Mouse (Mus musculus): Measurements from ENCODE around the gene Rgsl1.
A peak's percentile ranks its signal among the peaks of the same experiment; 100 is the strongest.
"Not testable (repeated sequence)": the region's sequence is repeated elsewhere in the genome, so short reads cannot be mapped to it uniquely, and the experiment has no call there.

Rgsl1 gene

GRCm38 (mm10) chr1:153770776-153771167, 73.2 kb downstream of the Rgsl1 start:
- no peak for DNase-seq

GRCm38 (mm10) chr1:153769998-153770775, 73.8 kb downstream of the Rgsl1 start:
- no peak for DNase-seq

- DNase-seq, result not testable (repeated sequence)
Observed at GRCm38 (mm10) chr1:153769571-153769970, 74.4 kb downstream of the Rgsl1 start.

- no peak for DNase-seq
Observed at GRCm38 (mm10) chr1:153768465-153768864, 75.5 kb downstream of the Rgsl1 start.

DNA sequence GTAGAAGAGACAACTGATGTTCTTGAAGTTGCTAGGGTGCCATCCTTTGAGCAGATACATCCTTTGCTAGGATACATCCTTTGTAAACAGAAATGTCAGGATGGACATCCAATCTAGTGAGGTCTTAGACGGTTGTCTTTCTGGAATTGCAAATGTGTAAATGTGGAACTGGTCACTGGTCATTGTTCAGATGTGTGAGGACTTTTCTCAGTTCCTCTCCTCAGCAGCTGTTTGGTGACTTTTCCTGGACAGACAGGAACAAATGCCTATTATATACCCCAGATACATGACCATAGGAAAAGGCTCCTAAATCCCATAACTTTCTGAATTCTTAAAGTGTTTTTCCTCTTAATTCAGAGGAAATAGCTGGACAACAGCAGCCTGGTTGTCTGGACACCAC, 76.7 kb downstream of the Rgsl1 start:
- no peak for DNase-seq

GRCm38 (mm10) chr1:153766298-153766697, 77.6 kb downstream of the Rgsl1 start:
- no peak for DNase-seq

DNA sequence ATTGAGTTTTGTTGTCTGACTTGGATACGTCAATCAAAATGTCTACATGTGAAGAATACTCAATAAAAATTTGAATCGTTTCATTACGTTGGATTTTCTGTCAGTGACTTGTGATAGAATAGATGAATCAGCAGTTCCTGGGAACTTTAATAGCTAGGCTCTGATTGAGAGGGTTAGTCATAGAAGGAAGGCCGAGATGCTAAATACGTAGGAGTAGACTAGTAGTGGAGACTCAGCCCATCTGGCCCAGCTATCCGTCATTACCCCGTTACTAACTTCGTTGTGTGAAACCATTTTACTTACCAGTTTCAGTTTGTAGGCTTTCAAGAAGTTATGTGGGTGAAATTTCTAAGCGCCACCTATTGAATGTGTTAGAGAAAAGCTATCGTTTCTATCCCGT, 79.8 kb downstream of the Rgsl1 start:
- DNase-seq, result no peak

DNA sequence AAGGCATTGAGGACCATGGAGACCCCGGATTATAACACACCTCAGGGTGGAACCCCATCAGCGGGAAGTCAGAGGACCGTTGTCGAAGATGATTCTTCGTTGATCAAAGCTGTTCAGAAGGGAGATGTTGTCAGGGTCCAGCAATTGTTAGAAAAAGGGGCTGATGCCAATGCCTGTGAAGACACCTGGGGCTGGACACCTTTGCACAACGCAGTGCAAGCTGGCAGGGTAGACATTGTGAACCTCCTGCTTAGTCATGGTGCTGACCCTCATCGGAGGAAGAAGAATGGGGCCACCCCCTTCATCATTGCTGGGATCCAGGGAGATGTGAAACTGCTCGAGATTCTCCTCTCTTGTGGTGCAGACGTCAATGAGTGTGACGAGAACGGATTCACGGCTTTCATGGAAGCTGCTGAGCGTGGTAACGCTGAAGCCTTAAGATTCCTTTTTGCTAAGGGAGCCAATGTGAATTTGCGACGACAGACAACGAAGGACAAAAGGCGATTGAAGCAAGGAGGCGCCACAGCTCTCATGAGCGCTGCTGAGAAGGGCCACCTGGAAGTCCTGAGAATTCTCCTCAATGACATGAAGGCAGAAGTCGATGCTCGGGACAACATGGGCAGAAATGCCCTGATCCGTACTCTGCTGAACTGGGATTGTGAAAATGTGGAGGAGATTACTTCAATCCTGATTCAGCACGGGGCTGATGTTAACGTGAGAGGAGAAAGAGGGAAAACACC, 90.0 kb downstream of the Rgsl1 start:
- DNase-seq, result no peak

DNA sequence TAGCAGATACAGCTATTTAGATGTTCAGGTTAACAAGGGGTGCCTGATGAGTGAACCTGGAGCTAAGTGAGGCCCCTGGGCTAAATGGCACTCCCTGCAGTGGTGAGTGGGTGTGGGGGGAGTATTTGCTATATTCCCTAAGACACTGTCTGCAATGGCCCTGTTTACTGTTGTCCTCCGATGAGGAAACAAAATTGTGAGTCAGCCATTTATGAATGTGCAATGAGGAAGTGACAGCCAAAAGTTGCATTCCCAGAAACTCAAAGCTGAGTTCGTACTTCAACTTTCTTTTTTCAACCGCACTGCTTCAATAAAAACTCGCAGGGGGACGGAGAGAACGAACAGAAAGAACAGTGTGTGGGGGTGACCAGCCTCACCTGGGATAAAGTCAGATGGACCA, 91.4 kb downstream of the Rgsl1 start:
- no peak for DNase-seq

DNA sequence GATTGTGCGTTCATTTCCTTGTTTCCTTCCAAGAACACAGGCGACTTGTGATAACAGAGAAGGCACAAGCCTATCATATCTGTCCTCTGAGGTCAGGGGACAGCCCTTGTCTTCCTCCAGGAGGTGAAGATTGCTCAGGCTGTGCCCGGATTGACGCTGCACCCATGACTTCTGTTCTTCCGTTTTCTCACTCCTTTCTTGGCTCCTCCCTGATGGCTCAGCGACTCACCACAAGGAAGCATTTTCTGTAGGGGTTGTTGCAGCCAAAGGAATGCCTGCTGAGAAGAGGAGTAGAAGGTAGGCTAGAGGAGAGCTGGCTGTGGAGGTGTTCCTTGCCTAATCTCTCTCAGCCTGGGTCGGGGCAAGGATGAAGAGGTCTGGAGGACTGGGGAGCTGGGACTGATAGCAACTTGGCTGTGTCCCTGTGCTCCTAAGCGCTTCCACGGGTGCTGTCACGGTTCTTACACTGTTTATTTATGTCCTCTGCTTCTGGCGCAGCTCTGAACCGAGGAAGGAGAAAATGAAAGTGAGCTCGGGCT, 92.1 kb downstream of the Rgsl1 start:
- DNase-seq, result peak; percentile 43

GRCm38 (mm10) chr1:153750054-153750453, 93.9 kb downstream of the Rgsl1 start:
- no peak for DNase-seq

DNA sequence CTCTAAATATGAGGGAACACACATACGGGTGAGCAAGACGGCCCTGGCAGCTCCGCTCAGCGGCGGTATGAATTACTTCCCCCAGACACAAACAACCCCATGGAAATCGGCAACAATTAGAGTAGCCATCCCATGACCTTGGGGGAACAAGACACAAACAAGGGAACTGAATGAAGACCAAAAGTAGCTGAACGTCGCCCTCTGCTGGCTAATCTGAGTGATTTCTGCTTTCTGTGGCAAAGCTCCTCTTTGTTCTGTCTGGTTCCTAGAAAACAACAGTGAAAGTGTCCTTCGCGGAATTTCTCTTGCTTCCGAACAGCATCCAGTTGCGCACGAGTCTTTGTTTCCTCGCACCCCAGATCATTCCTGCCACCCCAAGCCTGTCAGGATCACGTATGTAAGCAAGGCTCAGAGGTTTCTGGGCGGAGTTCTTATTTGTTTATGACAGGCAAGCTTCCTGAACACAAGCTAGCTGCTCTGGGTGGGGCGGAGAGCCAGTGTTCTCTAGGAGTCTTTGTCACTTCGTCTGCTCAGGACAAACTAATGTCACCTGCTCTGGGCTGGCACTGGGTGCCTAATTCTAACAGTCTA, 94.6 kb downstream of the Rgsl1 start, which contains the start of gene Rnasel:
Gene Rnasel, plus strand, starts transcription at position 216 of the 591 bp plus-strand sequence.
- DNase-seq, result peak; percentile 64

DNA sequence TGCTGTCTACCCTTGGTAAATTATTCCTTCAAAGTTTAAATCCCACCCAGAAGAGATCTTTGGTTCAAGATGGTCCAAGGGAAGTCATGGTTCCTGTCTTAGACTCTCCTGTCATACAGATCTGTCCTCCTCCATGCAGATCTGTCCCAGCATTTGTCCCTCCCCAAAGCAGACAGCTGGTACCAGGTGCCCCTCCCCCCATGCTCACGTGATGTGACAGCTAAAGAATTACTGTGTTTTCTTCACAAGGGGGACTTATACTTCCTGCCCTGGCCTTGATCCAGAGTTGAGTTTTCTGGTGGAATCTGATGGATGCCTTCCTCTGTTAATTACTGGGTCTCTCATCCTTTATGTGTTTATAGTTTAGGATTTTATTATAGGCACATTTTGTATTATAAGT, 95.4 kb downstream of the Rgsl1 start:
- DNase-seq, result no peak

DNA sequence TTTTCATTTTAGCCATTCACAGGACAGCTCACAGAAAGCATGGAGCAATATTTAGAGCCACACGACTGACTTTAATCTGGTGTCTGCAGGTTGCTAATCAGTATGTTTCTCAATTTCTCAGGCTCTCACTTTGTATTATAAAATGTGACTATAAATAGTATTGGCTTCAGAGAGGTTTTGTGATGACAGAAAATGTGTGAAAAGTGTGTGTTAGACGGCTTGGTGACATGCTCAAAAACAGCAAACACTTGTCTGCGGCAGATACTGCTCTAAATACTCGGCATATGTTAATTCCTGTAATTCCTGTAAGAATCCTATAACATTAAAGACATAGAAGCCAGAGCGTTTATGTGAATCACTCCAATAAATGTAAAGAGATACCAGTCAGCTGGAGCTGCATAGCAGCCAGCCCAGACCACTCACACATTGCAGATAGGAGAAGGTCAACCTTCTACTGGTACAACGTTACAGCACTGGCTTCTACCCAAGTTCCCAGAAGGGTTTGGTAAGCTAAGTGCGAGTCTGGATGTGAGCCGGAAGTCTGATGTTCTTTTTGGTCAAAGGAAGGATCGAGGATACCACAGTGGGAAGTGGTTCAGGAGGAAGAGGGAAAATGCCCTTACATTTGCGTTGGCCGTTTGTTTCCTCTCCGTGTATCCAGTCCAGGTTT, 95.9 kb downstream of the Rgsl1 start:
- no peak for DNase-seq

DNA sequence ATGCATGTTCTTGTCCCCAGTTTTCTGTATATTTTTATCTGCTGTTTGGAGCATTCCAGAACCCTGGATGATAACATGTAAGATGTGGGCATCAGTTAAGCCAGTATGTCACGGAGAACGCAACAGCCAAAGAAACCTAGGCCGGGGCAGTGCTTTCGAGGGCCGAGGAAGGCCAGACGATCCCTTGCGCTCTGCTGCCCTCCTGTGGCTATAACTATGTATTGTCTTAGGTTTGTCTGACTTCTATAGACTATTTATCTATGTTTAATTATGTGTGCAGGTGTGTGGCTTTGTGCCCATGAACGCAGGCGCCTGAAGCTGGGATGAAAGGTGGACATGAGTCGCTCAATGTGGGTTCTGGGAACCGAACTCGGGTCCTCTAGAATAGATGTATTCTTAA, 97.2 kb downstream of the Rgsl1 start:
- peak; percentile 76 for DNase-seq

DNA sequence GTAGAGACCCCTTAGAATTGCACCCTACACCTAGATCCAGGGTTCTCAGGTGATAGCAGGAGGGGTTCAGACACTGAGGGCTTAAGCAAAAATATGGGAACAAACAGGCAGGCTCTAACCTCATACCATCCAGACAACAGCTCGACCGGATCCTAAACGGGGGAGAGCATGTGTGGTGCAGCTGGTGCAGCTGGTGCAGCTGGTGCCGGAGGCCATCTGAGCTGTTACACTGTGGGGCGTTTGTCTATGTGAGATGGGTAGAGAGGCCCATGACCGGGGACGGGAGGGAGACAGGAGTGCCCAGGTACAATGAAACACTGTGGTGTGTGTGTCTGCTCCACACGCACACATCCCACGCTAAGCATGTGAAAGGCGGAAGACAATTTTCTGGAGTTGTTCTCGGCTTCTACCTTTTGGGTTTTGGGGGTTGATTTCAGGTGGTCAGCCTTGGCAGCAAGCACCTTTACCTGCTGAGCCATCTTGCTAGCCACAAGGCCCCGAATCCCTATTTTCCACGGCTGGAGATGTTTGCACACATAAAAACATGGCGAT, 97.7 kb downstream of the Rgsl1 start:
- no peak for DNase-seq

GRCm38 (mm10) chr1:153742374-153743155, 101.4 kb downstream of the Rgsl1 start:
- DNase-seq, result peak; percentile 73

DNA sequence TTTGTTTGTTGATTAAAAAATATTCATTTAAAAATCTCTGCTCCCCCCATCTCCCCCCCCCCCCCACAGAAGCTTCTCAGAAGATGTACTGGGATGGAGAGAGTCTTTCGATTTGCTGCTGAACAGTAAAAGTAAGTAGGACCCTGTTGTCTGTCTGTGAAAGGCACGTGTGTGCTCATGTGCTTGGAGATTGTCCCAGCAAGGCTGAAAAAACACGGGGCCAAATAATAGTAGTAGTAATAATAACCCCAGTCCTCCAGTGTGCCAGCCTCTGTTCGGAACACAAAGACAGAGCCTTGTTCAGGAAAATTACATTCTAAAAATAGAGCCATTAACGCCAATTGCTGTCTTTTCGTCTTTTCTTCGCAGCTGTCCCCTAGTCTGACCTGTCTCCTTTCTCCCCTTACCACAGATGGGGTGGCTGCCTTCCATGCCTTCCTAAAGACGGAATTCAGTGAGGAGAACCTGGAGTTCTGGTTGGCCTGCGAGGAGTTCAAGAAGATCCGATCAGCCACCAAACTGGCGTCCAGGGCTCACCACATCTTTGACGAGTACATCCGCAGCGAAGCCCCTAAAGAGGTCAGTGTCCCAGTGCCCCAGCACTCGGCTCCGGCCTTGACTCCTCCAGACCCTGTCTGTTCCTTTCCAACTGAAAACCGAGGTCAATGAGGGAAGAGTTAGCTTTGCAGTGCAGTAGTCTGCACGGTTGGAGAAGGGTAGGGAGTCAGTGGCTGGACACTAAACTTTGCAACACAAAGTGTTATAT, 102.2 kb downstream of the Rgsl1 start:
- DNase-seq, result no peak

DNA sequence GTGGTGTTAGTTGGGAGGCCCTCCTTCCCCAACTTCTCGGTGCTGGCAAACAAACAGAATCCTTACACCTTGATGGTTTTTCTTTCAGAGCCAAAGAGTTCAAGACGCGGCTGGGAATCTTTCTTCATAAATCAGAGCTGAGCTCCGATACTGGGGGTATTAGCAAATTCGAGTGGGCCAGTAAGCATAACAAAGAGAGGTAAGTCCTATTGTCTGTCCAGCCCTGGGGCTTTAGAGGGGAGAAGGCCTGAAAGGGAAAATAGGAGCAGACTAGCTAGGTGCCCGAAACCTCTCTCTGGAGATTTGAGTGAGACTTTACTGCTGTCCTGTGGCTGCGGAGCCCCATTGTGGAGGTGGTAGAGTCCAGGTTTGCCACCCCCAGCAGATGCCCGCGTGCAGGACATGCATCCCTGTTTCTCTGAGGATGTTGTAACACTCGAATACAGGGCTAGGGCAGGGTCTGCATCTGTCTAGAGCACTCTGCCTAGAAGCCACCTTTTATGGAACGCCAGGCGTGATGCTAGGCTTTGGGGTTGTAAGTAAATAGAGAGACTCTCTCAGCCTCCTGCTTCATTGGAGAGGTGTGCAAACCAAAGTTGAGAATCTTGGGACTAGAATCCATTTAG, 103.1 kb downstream of the Rgsl1 start:
- DNase-seq, result no peak

DNA sequence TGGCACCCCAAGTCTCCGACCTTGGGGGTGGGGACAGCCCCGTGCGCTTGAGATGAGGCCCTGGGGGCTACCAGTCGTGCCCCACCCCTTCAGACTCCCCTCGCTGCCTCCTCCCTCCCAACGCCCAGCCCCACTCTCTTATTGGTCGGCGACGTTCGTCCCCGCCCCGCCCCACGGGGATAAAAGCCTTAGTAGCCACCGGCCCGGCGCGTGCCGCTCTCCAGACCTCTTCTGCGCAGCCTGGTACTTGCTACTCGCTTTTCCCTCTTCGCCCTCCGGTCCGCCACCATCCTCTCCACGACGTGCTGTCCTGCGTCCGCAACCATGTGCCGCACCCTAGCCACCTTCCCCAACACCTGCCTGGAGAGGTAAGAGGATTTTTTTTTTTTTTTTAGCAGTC, 103.8 kb downstream of the Rgsl1 start, which contains the start of gene Rgs16:
Gene Rgs16, plus strand, starts transcription at position 205 of the 400 bp plus-strand sequence.
- peak; percentile 61 for DNase-seq
